Mouse (Mus musculus): Measurements from ENCODE around the gene Rdh16f1. TPM values are rescaled to one million over a fixed set of nuclear protein-coding genes. Genes with fewer than 3 reads are reported as not detected.

The Rdh16f1 gene
- polyA plus RNA-seq (2015; fragmentation: Nextera tagmentation; extraction: Ambion mirVana): 0.14 and 0.25 TPM in 2 replicates

DNA sequence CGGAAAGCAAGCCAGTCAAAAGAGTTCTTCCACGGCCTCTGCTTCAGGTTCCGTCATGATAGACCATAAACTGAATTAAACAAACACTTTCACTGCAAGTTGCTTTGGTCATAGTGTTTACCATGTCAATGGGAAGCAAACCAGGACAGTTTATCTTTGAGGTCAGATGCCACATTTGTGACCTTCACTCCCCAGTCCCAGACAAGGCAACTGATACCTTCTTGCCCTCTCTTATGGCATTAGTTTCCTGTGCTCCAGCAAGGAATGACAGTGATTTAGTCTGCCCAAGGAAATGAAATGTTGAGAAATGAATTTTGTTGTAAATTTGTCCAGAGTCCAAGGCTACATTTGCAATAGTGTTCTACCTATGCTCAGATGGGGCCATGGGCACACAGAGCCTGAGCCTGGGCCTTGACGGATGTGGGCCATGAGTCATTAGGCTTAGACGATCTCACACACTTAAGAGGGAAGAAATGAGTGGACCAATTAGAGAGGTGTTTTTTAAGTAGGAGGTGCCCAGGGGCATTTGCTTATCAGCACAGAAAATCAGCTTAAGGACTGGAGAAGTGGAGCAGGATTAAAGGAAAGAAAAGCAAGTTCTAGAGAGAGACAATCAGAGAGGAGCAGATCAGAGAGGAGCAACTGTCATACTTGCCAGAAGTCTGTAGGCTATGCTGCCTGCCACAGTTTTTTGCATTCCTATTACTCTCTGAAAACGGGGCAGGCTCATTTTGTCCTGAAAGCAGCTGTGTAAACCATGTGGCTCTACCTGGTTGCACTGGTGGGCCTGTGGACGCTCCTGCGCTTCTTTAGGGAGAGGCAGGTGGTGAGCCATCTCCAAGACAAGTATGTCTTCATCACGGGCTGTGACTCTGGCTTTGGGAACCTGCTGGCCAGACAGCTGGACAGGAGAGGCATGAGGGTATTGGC lies at the start of gene Rdh16f1, which contains the start of gene Rdh1:
Gene Rdh16f1, plus strand, starts transcription at position 607 of the 930 bp plus-strand sequence.
Gene Rdh1, plus strand, starts transcription at position 541 of the 930 bp plus-strand sequence.
- H3K4me3 ChIP-seq (ENCODE audit: low read depth, low read length): no peak within 1 kb of the TSS
- no peaks in the 10 kb centered on the region for H3K27me3 ChIP-seq (ENCODE audit: control insufficient read depth, insufficient read depth, low read depth, low read length)
- H3K4me2 ChIP-seq (ENCODE audit: low read depth, low read length): no peak within 1 kb of the TSS
- H3K9ac ChIP-seq (ENCODE audit: low read depth, low read length): no peak within 1 kb of the TSS
- no peaks in the 10 kb centered on the region for H3K9me3 ChIP-seq (replicated peaks; ENCODE audit: control insufficient read depth, low read length)
- 0 out of 2 replicates have a peak, but pooled peaks have one; percentile 20 for ATAC-seq (ENCODE audit: low read depth)
- H3K36me3 ChIP-seq (ENCODE audit: control insufficient read depth, insufficient read depth): no peaks in the 10 kb centered on the region
- whole genome bisulfite sequencing (ENCODE audit: insufficient replicate concordance): 50% methylated on average over 9 of the region's 9 CpGs
- H3K27ac ChIP-seq (ENCODE audit: low read length): peak within 1 kb of the TSS; percentile 59
- H3K4me1 ChIP-seq (ENCODE audit: control insufficient read depth, low read depth, low read length): peaks cover 12% of the 10 kb centered on the region

DNA sequence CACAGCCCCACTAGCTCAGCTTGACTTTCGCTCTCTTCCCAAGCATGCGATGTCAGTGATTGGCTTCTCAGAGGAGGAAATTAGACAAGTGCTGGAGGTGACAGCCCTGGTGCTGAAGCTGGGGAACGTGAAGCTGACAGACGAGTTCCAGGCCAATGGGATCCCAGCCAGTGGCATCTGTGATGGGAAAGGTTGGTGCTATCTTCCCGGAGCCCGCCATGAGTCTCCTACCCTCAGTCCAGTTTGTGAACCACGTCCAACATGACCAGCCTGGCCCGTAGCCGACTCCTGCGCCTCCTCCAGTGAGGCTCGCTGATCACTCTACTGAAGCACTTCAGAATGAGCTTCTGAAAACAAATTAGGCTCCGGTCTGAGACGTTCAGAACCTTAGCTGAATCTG lies 49.3 kb upstream of the Rdh16f1 start:
- Histone ChIP-seq H3K36me3 (ENCODE audit: control insufficient read depth, insufficient read depth) (no peaks in the 10 kb centered on the region), H3K27me3 (ENCODE audit: control insufficient read depth, insufficient read depth, low read depth, low read length) (no peaks in the 10 kb centered on the region), H3K9ac (ENCODE audit: low read depth, low read length) (no peak overlapping the region), H3K9me3 (replicated peaks; ENCODE audit: control insufficient read depth, low read length) (no peaks in the 10 kb centered on the region), H3K4me2 (ENCODE audit: low read depth, low read length) (no peak overlapping the region), H3K27ac (ENCODE audit: low read length) (no peak overlapping the region), H3K4me1 (ENCODE audit: control insufficient read depth, low read depth, low read length) (peaks cover 3% of the 10 kb centered on the region), H3K4me3 (ENCODE audit: low read depth, low read length) (no peak overlapping the region)
- ATAC-seq (ENCODE audit: low read depth): no peak
- WGBS (ENCODE audit: insufficient replicate concordance): 77% methylated on average over 13 of the region's 13 CpGs

- Histone ChIP-seq H3K27me3 (ENCODE audit: control insufficient read depth, insufficient read depth, low read depth, low read length) (no peaks in the 10 kb centered on the region), H3K9me3 (replicated peaks; ENCODE audit: control insufficient read depth, low read length) (no peaks in the 10 kb centered on the region), H3K27ac (ENCODE audit: low read length) (no peak overlapping the region), H3K9ac (ENCODE audit: low read depth, low read length) (no peak overlapping the region), H3K36me3 (ENCODE audit: control insufficient read depth, insufficient read depth) (no peaks in the 10 kb centered on the region), H3K4me1 (ENCODE audit: control insufficient read depth, low read depth, low read length) (no peaks in the 10 kb centered on the region), H3K4me3 (ENCODE audit: low read depth, low read length) (no peak overlapping the region), H3K4me2 (ENCODE audit: low read depth, low read length) (no peak overlapping the region)
- no peak for ATAC-seq (ENCODE audit: low read depth)
- 76% methylated on average over 6 of the region's 6 CpGs for WGBS (ENCODE audit: insufficient replicate concordance)
Observed at GRCm38 (mm10) chr10:127712736-127713135, 46.9 kb upstream of the Rdh16f1 start.

DNA sequence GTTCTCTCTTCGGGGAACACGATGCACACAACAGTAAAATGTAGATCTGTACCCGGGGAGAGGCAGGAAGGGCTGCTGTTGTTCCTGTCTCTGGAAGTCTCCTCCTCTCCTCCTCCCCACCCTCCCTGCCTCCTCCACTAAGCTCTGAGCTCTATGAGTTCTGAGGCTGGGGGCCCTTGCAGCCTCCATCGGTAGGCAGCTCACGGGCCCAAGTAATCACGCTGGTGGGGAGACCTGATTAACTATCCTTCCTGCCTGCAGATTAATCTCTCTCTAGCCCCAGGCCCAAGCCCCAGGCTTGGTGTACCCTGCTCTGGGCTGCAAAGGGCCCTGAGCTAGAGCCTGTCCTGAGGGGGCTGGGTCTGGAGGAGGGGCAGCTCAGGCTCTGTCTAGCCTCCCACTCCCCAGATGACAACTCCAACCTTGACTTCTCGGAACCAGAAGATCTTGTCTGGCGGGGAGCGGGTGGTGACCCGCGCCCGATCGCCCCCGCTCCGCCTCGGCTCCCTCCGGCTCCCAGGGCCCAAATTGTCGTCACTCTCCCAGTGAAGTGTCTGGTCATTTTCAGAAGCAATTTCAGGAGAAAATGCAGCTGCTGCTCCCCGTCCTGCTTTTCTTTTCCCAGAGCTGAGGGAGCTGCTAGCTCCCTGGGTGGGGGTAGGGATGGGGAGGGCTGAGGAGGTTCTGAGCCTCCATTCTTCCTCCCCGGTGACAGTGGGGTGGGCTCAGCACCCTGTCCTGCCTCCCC lies 37.7 kb upstream of the Rdh16f1 start:
- Histone ChIP-seq H3K4me1 (ENCODE audit: control insufficient read depth, low read depth, low read length) (peaks cover 6% of the 10 kb centered on the region), H3K9ac (ENCODE audit: low read depth, low read length) (no peak overlapping the region), H3K9me3 (replicated peaks; ENCODE audit: control insufficient read depth, low read length) (no peaks in the 10 kb centered on the region), H3K36me3 (ENCODE audit: control insufficient read depth, insufficient read depth) (no peaks in the 10 kb centered on the region), H3K27ac (ENCODE audit: low read length) (no peak overlapping the region), H3K4me2 (ENCODE audit: low read depth, low read length) (no peak overlapping the region), H3K27me3 (ENCODE audit: control insufficient read depth, insufficient read depth, low read depth, low read length) (peaks cover 29% of the 10 kb centered on the region), H3K4me3 (ENCODE audit: low read depth, low read length) (no peak overlapping the region)
- no peak for ATAC-seq (ENCODE audit: low read depth)
- WGBS (ENCODE audit: insufficient replicate concordance): 25% methylated on average over 20 of the region's 20 CpGs

DNA sequence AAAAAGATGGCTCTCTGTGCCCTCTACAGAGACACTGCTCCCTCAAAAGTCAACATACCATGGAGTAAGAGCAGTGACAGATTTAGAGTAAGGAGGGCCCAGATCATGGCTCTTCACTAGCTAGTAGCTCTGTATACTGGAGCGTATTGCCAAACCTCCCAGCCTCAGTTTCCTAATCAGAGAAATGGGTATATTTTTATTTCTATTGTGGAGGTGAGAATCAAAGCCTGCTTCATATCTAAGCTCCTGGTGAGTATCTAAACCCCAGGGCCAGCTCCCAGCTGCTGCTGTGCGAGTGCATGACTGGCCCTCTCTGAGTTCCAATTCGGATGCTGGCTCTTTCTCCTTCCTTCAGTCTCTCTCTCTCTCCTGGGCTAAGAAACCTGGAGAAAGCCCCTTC lies 35.4 kb upstream of the Rdh16f1 start, which contains the start of gene Tac2:
Gene Tac2, plus strand, starts transcription at position 301 of the 400 bp plus-strand sequence.
- 64% methylated on average over 3 of the region's 3 CpGs for WGBS (ENCODE audit: insufficient replicate concordance)
- H3K4me3 ChIP-seq (ENCODE audit: low read depth, low read length): peak within 1 kb of the TSS; percentile 27; the same call in 1 of the 2 replicates
- H3K27ac ChIP-seq (ENCODE audit: low read length): no peak within 1 kb of the TSS
- H3K27me3 ChIP-seq (ENCODE audit: control insufficient read depth, insufficient read depth, low read depth, low read length): peaks cover 29% of the 10 kb centered on the region
- no peaks in the 10 kb centered on the region for H3K9me3 ChIP-seq (replicated peaks; ENCODE audit: control insufficient read depth, low read length)
- ATAC-seq (ENCODE audit: low read depth): no peak
- no peaks in the 10 kb centered on the region for H3K36me3 ChIP-seq (ENCODE audit: control insufficient read depth, insufficient read depth)
- peaks cover 22% of the 10 kb centered on the region for H3K4me1 ChIP-seq (ENCODE audit: control insufficient read depth, low read depth, low read length)
- peak within 1 kb of the TSS; percentile 30; the same call in 1 of the 2 replicates for H3K4me2 ChIP-seq (ENCODE audit: low read depth, low read length)
- no peak within 1 kb of the TSS for H3K9ac ChIP-seq (ENCODE audit: low read depth, low read length)

DNA sequence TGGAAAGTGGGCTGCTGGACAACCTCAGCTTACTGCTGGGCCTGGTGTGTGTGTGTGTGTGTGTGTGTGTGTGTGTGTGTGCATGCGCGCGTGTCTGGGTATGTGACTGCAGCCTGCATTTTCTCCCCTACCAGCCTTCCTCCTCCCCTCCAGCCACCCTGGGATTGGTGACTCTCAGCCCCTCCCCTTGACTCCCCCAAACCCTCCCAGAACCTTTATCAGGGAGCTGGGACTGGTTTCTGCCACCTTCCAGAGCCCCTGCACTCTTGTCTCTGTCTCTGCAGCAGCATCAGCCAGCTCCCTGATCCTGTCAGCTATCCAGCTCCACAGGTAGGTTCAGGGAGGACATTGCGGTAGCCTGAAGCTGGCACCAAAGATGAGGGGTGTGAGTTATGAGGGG lies 34.5 kb upstream of the Rdh16f1 start:
- Histone ChIP-seq H3K27ac (ENCODE audit: low read length) (no peak overlapping the region), H3K9me3 (replicated peaks; ENCODE audit: control insufficient read depth, low read length) (no peaks in the 10 kb centered on the region), H3K36me3 (ENCODE audit: control insufficient read depth, insufficient read depth) (no peaks in the 10 kb centered on the region), H3K4me3 (ENCODE audit: low read depth, low read length) (peak overlapping the region; percentile 27; the same call in 1 of the 2 replicates), H3K9ac (ENCODE audit: low read depth, low read length) (no peak overlapping the region), H3K27me3 (ENCODE audit: control insufficient read depth, insufficient read depth, low read depth, low read length) (peaks cover 26% of the 10 kb centered on the region), H3K4me2 (ENCODE audit: low read depth, low read length) (peak overlapping the region; percentile 30; the same call in 1 of the 2 replicates), H3K4me1 (ENCODE audit: control insufficient read depth, low read depth, low read length) (peaks cover 32% of the 10 kb centered on the region)
- WGBS (ENCODE audit: insufficient replicate concordance): 58% methylated on average over 4 of the region's 4 CpGs
- ATAC-seq (ENCODE audit: low read depth): peak; percentile 54

DNA sequence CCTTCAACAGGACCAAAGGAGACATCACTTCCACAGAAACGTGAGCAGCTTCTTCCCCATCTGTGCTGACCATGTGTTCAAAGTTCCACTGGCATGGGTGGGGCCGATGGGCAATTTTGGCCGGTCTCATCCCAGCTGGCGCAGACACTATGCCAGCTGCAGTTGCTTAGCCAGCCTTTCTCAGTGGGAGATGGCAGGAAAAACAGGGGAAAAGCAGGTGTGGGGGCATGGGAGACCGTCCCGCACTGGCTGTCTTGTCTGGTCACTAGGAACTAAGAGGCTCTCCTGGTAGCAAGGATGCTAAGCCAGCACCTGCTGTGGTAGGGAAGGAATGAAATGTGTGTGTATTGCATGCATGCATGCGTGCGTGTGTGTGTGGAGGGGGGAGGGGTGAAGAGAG lies 31.1 kb upstream of the Rdh16f1 start:
- Histone ChIP-seq H3K27me3 (ENCODE audit: control insufficient read depth, insufficient read depth, low read depth, low read length) (no peaks in the 10 kb centered on the region), H3K9ac (ENCODE audit: low read depth, low read length) (no peak overlapping the region), H3K9me3 (replicated peaks; ENCODE audit: control insufficient read depth, low read length) (no peaks in the 10 kb centered on the region), H3K4me3 (ENCODE audit: low read depth, low read length) (no peak overlapping the region), H3K27ac (ENCODE audit: low read length) (no peak overlapping the region), H3K4me1 (ENCODE audit: control insufficient read depth, low read depth, low read length) (peaks cover 52% of the 10 kb centered on the region), H3K36me3 (ENCODE audit: control insufficient read depth, insufficient read depth) (no peaks in the 10 kb centered on the region), H3K4me2 (ENCODE audit: low read depth, low read length) (no peak overlapping the region)
- ATAC-seq (ENCODE audit: low read depth): no peak
- WGBS (ENCODE audit: insufficient replicate concordance): 72% methylated on average over 8 of the region's 8 CpGs

DNA sequence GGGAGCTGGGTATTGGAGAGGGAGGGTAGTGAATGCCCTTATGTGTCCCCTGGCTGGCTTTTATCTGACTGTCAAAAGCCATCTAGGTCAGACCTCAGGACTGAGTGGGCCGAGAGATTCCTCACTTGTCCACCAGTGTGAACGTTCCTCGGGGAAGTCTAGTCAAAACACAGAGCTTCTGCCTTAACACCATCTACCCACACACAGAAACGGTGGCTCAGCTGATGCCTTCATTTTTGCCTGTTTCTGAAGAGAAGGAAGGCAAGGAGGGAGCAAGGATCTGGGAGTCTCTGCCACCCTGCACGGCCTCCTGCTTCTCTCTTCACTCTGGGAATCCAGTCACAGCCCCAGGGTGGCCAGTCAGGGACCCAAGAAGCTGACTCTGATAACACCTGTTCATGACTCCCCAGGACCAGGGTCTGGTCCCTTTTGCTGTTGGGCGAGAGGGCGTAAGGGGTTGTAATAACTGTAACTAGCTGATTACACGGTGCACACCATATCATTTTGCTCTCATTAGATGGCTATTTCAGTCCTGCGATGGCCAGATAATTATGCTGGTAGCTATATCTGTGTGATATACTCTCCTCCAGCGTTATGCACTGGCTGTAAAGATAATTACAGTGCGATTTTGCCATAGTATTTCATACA lies 29.2 kb upstream of the Rdh16f1 start:
- Histone ChIP-seq H3K4me2 (ENCODE audit: low read depth, low read length) (peak overlapping the region; percentile 47), H3K9ac (ENCODE audit: low read depth, low read length) (peak overlapping the region; percentile 35), H3K27me3 (ENCODE audit: control insufficient read depth, insufficient read depth, low read depth, low read length) (no peaks in the 10 kb centered on the region), H3K4me3 (ENCODE audit: low read depth, low read length) (no peak overlapping the region), H3K4me1 (ENCODE audit: control insufficient read depth, low read depth, low read length) (peaks cover 59% of the 10 kb centered on the region), H3K27ac (ENCODE audit: low read length) (peak overlapping the region; percentile 84), H3K36me3 (ENCODE audit: control insufficient read depth, insufficient read depth) (no peaks in the 10 kb centered on the region), H3K9me3 (replicated peaks; ENCODE audit: control insufficient read depth, low read length) (no peaks in the 10 kb centered on the region; the same call in 1 of the 2 replicates)
- ATAC-seq (ENCODE audit: low read depth): peak; percentile 88
- 29% methylated on average over 11 of the region's 11 CpGs for WGBS (ENCODE audit: insufficient replicate concordance)
